Mouse (Mus musculus) cerebellum, adult (tissue): ENCODE data around the gene Ankrd33b.

Experiments
- ATAC-seq: cut with Nextera tagmentation; 2 replicates; pipeline ENCODE4 v1.9.2; 2017; ENCODE audit warnings: mild to moderate bottlenecking, moderate library complexity, mixed read lengths; ENCODE audit not compliant: insufficient number of reproducible peaks, low FRiP score, low TSS enrichment

Gene Ankrd33b

GRCm38 (mm10) chr15:31367481-31368200 lies at the start of gene Ankrd33b:
TSS of gene Ankrd33b (minus strand) at chr15:31367726.
- no peak for ATAC-seq

GRCm38 (mm10) chr15:31415181-31415580 lies 47.7 kb upstream of the Ankrd33b start:
- ATAC-seq, result no peak

- no peak for ATAC-seq
These were observed 46.8 kb upstream of the Ankrd33b start for GRCm38 (mm10) chr15:31414179-31414898.

- no peak for ATAC-seq
These were observed 46.1 kb upstream of the Ankrd33b start for GRCm38 (mm10) chr15:31413662-31414061.

GRCm38 (mm10) chr15:31412933-31413332 lies 45.4 kb upstream of the Ankrd33b start:
- ATAC-seq, result no peak

GRCm38 (mm10) chr15:31412436-31412835 lies 44.9 kb upstream of the Ankrd33b start:
- no peak for ATAC-seq

GRCm38 (mm10) chr15:31407490-31407889 lies 40.0 kb upstream of the Ankrd33b start:
- no peak for ATAC-seq

- ATAC-seq, result no peak
These were observed 39.4 kb upstream of the Ankrd33b start for GRCm38 (mm10) chr15:31406881-31407280.

GRCm38 (mm10) chr15:31404346-31404745 lies 36.8 kb upstream of the Ankrd33b start:
- no peak for ATAC-seq

- no peak for ATAC-seq
These were observed 34.8 kb upstream of the Ankrd33b start for GRCm38 (mm10) chr15:31402200-31402892.

GRCm38 (mm10) chr15:31400974-31401373 lies 33.4 kb upstream of the Ankrd33b start:
- no peak for ATAC-seq

GRCm38 (mm10) chr15:31398769-31399168 lies 31.2 kb upstream of the Ankrd33b start:
- no peak for ATAC-seq

GRCm38 (mm10) chr15:31397379-31397778 lies 29.9 kb upstream of the Ankrd33b start:
- ATAC-seq, result no peak

GRCm38 (mm10) chr15:31396755-31397154 lies 29.2 kb upstream of the Ankrd33b start:
- no peak for ATAC-seq

GRCm38 (mm10) chr15:31395986-31396385 lies 28.5 kb upstream of the Ankrd33b start:
- no peak for ATAC-seq

- ATAC-seq, result peak; percentile 47; the same call in 1 of the 2 replicates
These were observed 25.9 kb upstream of the Ankrd33b start for GRCm38 (mm10) chr15:31393402-31393801.

- ATAC-seq, result no peak
These were observed 25.2 kb upstream of the Ankrd33b start for GRCm38 (mm10) chr15:31392705-31393104.

GRCm38 (mm10) chr15:31392135-31392534 lies 24.6 kb upstream of the Ankrd33b start:
- ATAC-seq, result no peak

GRCm38 (mm10) chr15:31381936-31382468 lies 14.5 kb upstream of the Ankrd33b start:
- ATAC-seq, result no peak

GRCm38 (mm10) chr15:31379471-31379870 lies 11.9 kb upstream of the Ankrd33b start:
- ATAC-seq, result no peak

GRCm38 (mm10) chr15:31375212-31375611 lies 7.7 kb upstream of the Ankrd33b start:
- no peak for ATAC-seq
